In genomic region chr7:142667521-142667920, GRCm38 (mm10) we compare ENCODE assay signal across 21 mouse cellular contexts. TPM values are rescaled to one million over a fixed set of nuclear protein-coding genes. Genes with fewer than 3 reads are reported as not detected.
DNase-seq lines count a peak whose midpoint lies in the region; ATAC-seq and TF ChIP-seq lines count a peak whose summit lies in the region.
"Had no signal": no experiment of that assay in that cellular context is flagged by ENCODE, and none has a peak within 500 bp of the region (broad histone marks: within the 10 kb centered on the region; RNA-seq: fewer than 3 reads in every experiment).

No protein-coding gene starts in this region.

- TF ChIP-seq CTCF in thymus, adult 2 months (IDR thresholded peaks at IDR 0.05; ENCODE audit: borderline replicate concordance, control insufficient read depth, extremely low read depth, insufficient read depth, low read length, poor library complexity) = 0 out of 2 replicates have a peak, but pooled peaks have one; percentile 11

- peak; percentile 51 for DNase-seq in forebrain, embryonic 11.5 days (ENCODE audit: low spot score)
- DNase-seq in hindbrain, embryonic 10.5 days (ENCODE audit: low spot score) = no peak
- no peak for DNase-seq in hindbrain, embryonic 14.5 days (ENCODE audit: low spot score)
- no peak for DNase-seq in thymus, adult 2 months
- DNase-seq in thymus, adult 18-20 months = no peak
- DNase-seq in thymus, postnatal 0 days (ENCODE audit: low spot score) = no peak
- DNase-seq: adrenal gland, postnatal 36 days; cerebellum, adult 9-10 months; gastrocnemius, adult 2 months; kidney, postnatal 4 days; lung, adult 18-20 months; lung, postnatal 14 days had no signal

- no peak overlapping the region for H3K9ac ChIP-seq in forebrain, embryonic 11.5 days (ENCODE audit: low read length)
- H3K9ac ChIP-seq in forebrain, embryonic 15.5 days (replicated peaks) = no peak overlapping the region
- no peak overlapping the region for H3K9ac ChIP-seq in hindbrain, embryonic 14.5 days
- H3K9ac ChIP-seq: forebrain, embryonic 12.5 days; heart, embryonic 13.5 days; liver, embryonic 12.5 days; midbrain, embryonic 12.5 days had no signal

- no peak overlapping the region for H3K27ac ChIP-seq in forebrain, embryonic 11.5 days (ENCODE audit: low read depth, low read length)
- H3K27ac ChIP-seq in forebrain, embryonic 15.5 days (replicated peaks) = no peak overlapping the region
- peak overlapping the region; percentile 23; the same call in 1 of the 2 replicates for H3K27ac ChIP-seq in hindbrain, embryonic 10.5 days
- no peak overlapping the region for H3K27ac ChIP-seq in hindbrain, embryonic 14.5 days
- H3K27ac ChIP-seq in thymus, adult 2 months (ENCODE audit: control insufficient read depth, insufficient read depth, low read length) = no peak overlapping the region
- H3K27ac ChIP-seq: forebrain, embryonic 12.5 days; gastrocnemius, adult 2 months; heart, embryonic 13.5 days; liver, embryonic 12.5 days; midbrain, embryonic 12.5 days had no signal

- no peaks in the 10 kb centered on the region for H3K36me3 ChIP-seq in forebrain, embryonic 11.5 days (ENCODE audit: control insufficient read depth, insufficient read depth, low read length)
- no peaks in the 10 kb centered on the region for H3K36me3 ChIP-seq in forebrain, embryonic 15.5 days
- peaks cover 18% of the 10 kb centered on the region for H3K36me3 ChIP-seq in hindbrain, embryonic 10.5 days
- H3K36me3 ChIP-seq in hindbrain, embryonic 14.5 days (replicated peaks; ENCODE audit: control insufficient read depth, insufficient read depth) = no peaks in the 10 kb centered on the region
- no peaks in the 10 kb centered on the region for H3K36me3 ChIP-seq in thymus, adult 2 months (ENCODE audit: control insufficient read depth, insufficient read depth, low read length)
- H3K36me3 ChIP-seq: forebrain, embryonic 12.5 days; midbrain, embryonic 12.5 days had no signal

- no peaks in the 10 kb centered on the region for H3K4me1 ChIP-seq in forebrain, embryonic 11.5 days (replicated peaks; ENCODE audit: control insufficient read depth, insufficient read depth, low read length)
- H3K4me1 ChIP-seq in forebrain, embryonic 15.5 days = peaks cover 12% of the 10 kb centered on the region
- H3K4me1 ChIP-seq in hindbrain, embryonic 10.5 days (replicated peaks) = 0 out of 2 replicates have a peak, but pooled peaks cover 11% of the 10 kb centered on the region
- H3K4me1 ChIP-seq in hindbrain, embryonic 14.5 days (replicated peaks; ENCODE audit: control insufficient read depth, insufficient read depth, low read length) = no peaks in the 10 kb centered on the region
- no peaks in the 10 kb centered on the region for H3K4me1 ChIP-seq in thymus, adult 2 months (replicated peaks; ENCODE audit: control insufficient read depth, insufficient read depth, low read length)
- H3K4me1 ChIP-seq: midbrain, embryonic 12.5 days had no signal

- ATAC-seq in forebrain, embryonic 11.5 days (replicated peaks; ENCODE audit: low FRiP score) = no peak
- no peak for ATAC-seq in forebrain, embryonic 15.5 days (replicated peaks)
- ATAC-seq in hindbrain, embryonic 14.5 days (ENCODE audit: low FRiP score) = no peak
- ATAC-seq: CD4-positive, CD25-positive, alpha-beta regulatory T cell, adult 4 months; liver, embryonic 12.5 days had no signal

- no peak for TF ChIP-seq POLR2A in thymus, adult 2 months (IDR thresholded peaks at IDR 0.05; ENCODE audit: control insufficient read depth, extremely low read depth, insufficient read depth, low read length, poor library complexity)

- 95% methylated on average over 18 of the region's 18 CpGs for WGBS in forebrain, embryonic 11.5 days
- WGBS in forebrain, embryonic 15.5 days = 94% methylated on average over 18 of the region's 18 CpGs
- 92% methylated on average over 18 of the region's 18 CpGs for WGBS in hindbrain, embryonic 10.5 days
- WGBS in hindbrain, embryonic 14.5 days = 96% methylated on average over 18 of the region's 18 CpGs
- WGBS in thymus, adult 2 months = 96% methylated on average over 18 of the region's 18 CpGs

- peaks cover 17% of the 10 kb centered on the region for H3K9me3 ChIP-seq in forebrain, embryonic 11.5 days (ENCODE audit: control insufficient read depth, low read length)
- no peaks in the 10 kb centered on the region for H3K9me3 ChIP-seq in forebrain, embryonic 15.5 days
- peaks cover 43% of the 10 kb centered on the region for H3K9me3 ChIP-seq in hindbrain, embryonic 10.5 days
- H3K9me3 ChIP-seq in hindbrain, embryonic 14.5 days (ENCODE audit: control insufficient read depth, low read length) = peaks cover 8% of the 10 kb centered on the region; the same call in 1 of the 2 replicates

- H3K4me2 ChIP-seq in forebrain, embryonic 11.5 days (ENCODE audit: low read depth, low read length, severe bottlenecking) = no peak overlapping the region
- H3K4me2 ChIP-seq in forebrain, embryonic 15.5 days (replicated peaks) = no peak overlapping the region
- H3K4me2 ChIP-seq in hindbrain, embryonic 14.5 days (replicated peaks) = no peak overlapping the region
- H3K4me2 ChIP-seq: forebrain, embryonic 12.5 days; heart, embryonic 13.5 days; liver, embryonic 12.5 days; midbrain, embryonic 12.5 days had no signal

- peaks cover 43% of the 10 kb centered on the region for H3K27me3 ChIP-seq in forebrain, embryonic 11.5 days (ENCODE audit: control insufficient read depth, insufficient read depth, low read length)
- peaks cover 41% of the 10 kb centered on the region for H3K27me3 ChIP-seq in forebrain, embryonic 15.5 days
- H3K27me3 ChIP-seq in hindbrain, embryonic 10.5 days (ENCODE audit: insufficient read depth, poor library complexity, severe bottlenecking) = peaks cover 52% of the 10 kb centered on the region
- peaks cover 47% of the 10 kb centered on the region for H3K27me3 ChIP-seq in hindbrain, embryonic 14.5 days (ENCODE audit: control insufficient read depth, insufficient read depth, low read length)
- H3K27me3 ChIP-seq in thymus, adult 2 months (ENCODE audit: control insufficient read depth, insufficient read depth, low read length) = peaks cover 7% of the 10 kb centered on the region; the same call in 1 of the 2 replicates

- no peak overlapping the region for H3K4me3 ChIP-seq in forebrain, embryonic 11.5 days (ENCODE audit: low read depth, low read length)
- H3K4me3 ChIP-seq in forebrain, embryonic 15.5 days = no peak overlapping the region
- H3K4me3 ChIP-seq in hindbrain, embryonic 10.5 days = no peak overlapping the region
- no peak overlapping the region for H3K4me3 ChIP-seq in hindbrain, embryonic 14.5 days (replicated peaks; ENCODE audit: low read length)
- no peak overlapping the region for H3K4me3 ChIP-seq in thymus, adult 2 months (ENCODE audit: control insufficient read depth, insufficient read depth, low read length)
- H3K4me3 ChIP-seq: forebrain, embryonic 12.5 days; gastrocnemius, adult 2 months; heart, embryonic 13.5 days; liver, embryonic 12.5 days; midbrain, embryonic 12.5 days had no signal

RNA-seq across cellular contexts. Expression of gene Igf2, which starts 0.9 kb away (rescaled TPM):
- 121 and 141 TPM in 2 replicates for polyA plus RNA-seq in forebrain, embryonic 11.5 days (2014; fragmentation: Nextera tagmentation; extraction: Ambion mirVana)
- polyA plus RNA-seq in forebrain, embryonic 15.5 days (2015; fragmentation: Nextera tagmentation; extraction: Ambion mirVana) = 60.0 and 64.7 TPM in 2 replicates
- 219 and 247 TPM in 2 replicates for polyA plus RNA-seq in hindbrain, embryonic 10.5 days (2016; fragmentation: Nextera tagmentation; extraction: Ambion mirVana)
- 141 and 194 TPM in 2 replicates for polyA plus RNA-seq in hindbrain, embryonic 14.5 days (2014; fragmentation: Nextera tagmentation; extraction: Ambion mirVana)
- polyA plus RNA-seq in thymus, adult 2 months (2012; rRNA removed) = 7.5 and 13.8 TPM in 2 replicates
- 53.2 and 64.1 TPM in 2 replicates for polyA plus RNA-seq in thymus, postnatal 0 days (2015; fragmentation: Nextera tagmentation; extraction: Ambion mirVana)

RNA-seq across cellular contexts. Expression of gene Gm49394, which starts 2.2 kb away (rescaled TPM):
- polyA plus RNA-seq in forebrain, embryonic 11.5 days (2014; fragmentation: Nextera tagmentation; extraction: Ambion mirVana) = not detected in 2 replicates
- 0.04 and 0.11 TPM in 2 replicates for polyA plus RNA-seq in forebrain, embryonic 15.5 days (2015; fragmentation: Nextera tagmentation; extraction: Ambion mirVana)
- polyA plus RNA-seq in hindbrain, embryonic 10.5 days (2016; fragmentation: Nextera tagmentation; extraction: Ambion mirVana) = not detected in 2 replicates
- polyA plus RNA-seq in hindbrain, embryonic 14.5 days (2014; fragmentation: Nextera tagmentation; extraction: Ambion mirVana) = not detected in 2 replicates
- polyA plus RNA-seq in thymus, adult 2 months (2012; rRNA removed) = 0.04 and 0.11 TPM in 2 replicates
- polyA plus RNA-seq in thymus, postnatal 0 days (2015; fragmentation: Nextera tagmentation; extraction: Ambion mirVana) = 0.08 TPM in 1 of 2 replicates, not detected in the other
- polyA plus RNA-seq: CD4-positive, CD25-positive, alpha-beta regulatory T cell, adult 4 months; forebrain, embryonic 12.5 days; hindbrain, embryonic 11.5 days; kidney, adult 2 months; liver, embryonic 12.5 days; midbrain, embryonic 12.5 days; urinary bladder, adult 2 months had no signal
